Mouse (Mus musculus) lung, embryonic 14.5 days (tissue): Measurements from ENCODE around the gene Spry1. TPM values are rescaled to one million over a fixed set of nuclear protein-coding genes. Genes with fewer than 3 reads are reported as not detected.

Experiments
- ATAC-seq: fragments of 200-750 bp; cut with Nextera tagmentation; 2 replicates; pipeline ENCODE4 v1.8.0; 2017; ENCODE audit warnings: mild to moderate bottlenecking, moderate TSS enrichment, moderate library complexity; ENCODE audit not compliant: insufficient read depth
- DNase-seq: peaks from one replicate; pipeline ENCODE4 v3.0.0-alpha.2; 2015
- H3K27ac ChIP-seq: fragments of 300-500 bp; sonication (generic); 2 replicates; pipeline ENCODE4 v1.5.1; 2014; ENCODE audit warnings: low read depth, mild to moderate bottlenecking, moderate library complexity
- H3K27me3 ChIP-seq: fragments of 300-500 bp; sonication (generic); 2 replicates; pipeline ENCODE4 v1.6.1; 2014; ENCODE audit warnings: low read length, control low read depth; ENCODE audit not compliant: insufficient read depth
- H3K36me3 ChIP-seq: fragments of 300-500 bp; sonication (generic); 2 replicates; pipeline ENCODE4 v1.6.1; 2014; ENCODE audit warnings: control low read depth; ENCODE audit not compliant: insufficient read depth
- H3K4me1 ChIP-seq: fragments of 300-500 bp; sonication (generic); 2 replicates; pipeline ENCODE4 v1.6.1; 2014; ENCODE audit warnings: antibody characterized with exemption, control low read depth; ENCODE audit not compliant: insufficient read depth
- H3K4me2 ChIP-seq: fragments of 300-500 bp; sonication (generic); 2 replicates; pipeline ENCODE4 v1.6.1; 2014; ENCODE audit warnings: mild to moderate bottlenecking
- H3K4me3 ChIP-seq: fragments of 300-500 bp; sonication (generic); 2 replicates; pipeline ENCODE4 v1.5.1; 2014; ENCODE audit warnings: low read depth, low read length
- H3K9ac ChIP-seq: fragments of 300-500 bp; sonication (generic); 2 replicates; pipeline ENCODE4 v1.6.1; 2014
- H3K9me3 ChIP-seq: fragments of 300-500 bp; sonication (generic); 2 replicates; pipeline ENCODE4 v1.6.1; 2016; ENCODE audit warnings: low read depth, low read length, control low read depth
- CTCF ChIP-seq: IDR thresholded peaks from 2 replicates; pipeline ENCODE4 v1.5.1; 2016; ENCODE audit warnings: antibody characterized with exemption, low read depth
- WGBS: fragments of 180-500 bp; shearing (Covaris S2); extraction: QIAGEN DNeasy Blood & Tissue Kit; methylation state at CpG from one replicate; pipeline ENCODE4 v1.1.7; 2014; 5-methylcytosine and 5-hydroxymethylcytosine counted together
- polyA plus RNA-seq: library from polyadenylated mRNA; unstranded; fragments of >200 nt; fragmentation: Nextera tagmentation; extraction: Ambion mirVana; gene quantifications from 2 replicates; pipeline ENCODE4 v1.2.1, GENCODE M21; 2014

The Spry1 gene
- polyA plus RNA-seq, 1 experiment from 2014 or later: 17.8 TPM

DNA sequence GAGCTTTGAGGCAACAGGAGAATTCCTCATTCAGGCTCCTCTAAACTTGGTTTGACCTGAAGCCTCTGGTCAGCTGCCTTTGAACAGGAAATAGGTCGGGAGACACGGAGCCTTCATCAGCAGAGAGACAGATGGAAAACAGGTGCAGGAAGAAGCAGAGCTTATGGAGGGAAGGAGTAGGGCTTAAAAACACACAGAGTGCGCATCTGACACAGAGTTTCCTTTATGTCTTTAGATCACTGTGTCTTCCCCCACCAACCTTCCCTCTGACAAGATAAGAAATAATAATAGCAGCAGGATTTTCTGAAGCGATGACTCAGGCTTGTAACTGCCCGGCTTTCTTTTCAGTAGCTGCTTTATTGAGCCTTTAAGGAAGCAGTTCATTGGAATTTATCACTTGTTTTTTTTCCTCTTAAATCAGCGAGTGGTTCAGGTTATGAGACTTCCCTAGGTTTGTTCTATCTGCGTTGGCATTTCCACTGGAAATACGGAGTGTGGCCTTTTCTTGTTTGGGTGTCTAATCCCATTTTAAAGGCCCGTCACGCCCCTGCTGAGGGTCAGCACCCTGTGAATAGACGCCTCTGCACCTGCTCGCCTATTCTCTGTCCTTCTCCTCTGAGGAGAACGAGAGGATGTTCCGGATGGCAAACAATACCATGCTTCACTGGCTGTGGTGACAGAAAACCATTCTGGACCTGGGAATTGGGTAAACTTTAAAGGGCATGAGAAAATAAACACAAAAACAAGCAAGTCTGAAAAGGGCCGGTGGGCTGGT is 32.7 kb downstream of the Spry1 start:
- no peak overlapping the region for H3K4me3 ChIP-seq
- no peak overlapping the region for H3K9ac ChIP-seq
- peaks cover 16% of the 10 kb centered on the region for H3K9me3 ChIP-seq
- H3K27me3 ChIP-seq: peaks cover 4% of the 10 kb centered on the region; the same call in 1 of the 2 replicates
- no peaks in the 10 kb centered on the region for H3K36me3 ChIP-seq
- DNase-seq (no peak), ATAC-seq (no peak)
- no peak overlapping the region for H3K4me2 ChIP-seq
- H3K4me1 ChIP-seq: peaks cover 10% of the 10 kb centered on the region
- WGBS: 28% methylated on average over 15 of the region's 15 CpGs
- no peak for TF ChIP-seq CTCF
- no peak overlapping the region for H3K27ac ChIP-seq

DNA sequence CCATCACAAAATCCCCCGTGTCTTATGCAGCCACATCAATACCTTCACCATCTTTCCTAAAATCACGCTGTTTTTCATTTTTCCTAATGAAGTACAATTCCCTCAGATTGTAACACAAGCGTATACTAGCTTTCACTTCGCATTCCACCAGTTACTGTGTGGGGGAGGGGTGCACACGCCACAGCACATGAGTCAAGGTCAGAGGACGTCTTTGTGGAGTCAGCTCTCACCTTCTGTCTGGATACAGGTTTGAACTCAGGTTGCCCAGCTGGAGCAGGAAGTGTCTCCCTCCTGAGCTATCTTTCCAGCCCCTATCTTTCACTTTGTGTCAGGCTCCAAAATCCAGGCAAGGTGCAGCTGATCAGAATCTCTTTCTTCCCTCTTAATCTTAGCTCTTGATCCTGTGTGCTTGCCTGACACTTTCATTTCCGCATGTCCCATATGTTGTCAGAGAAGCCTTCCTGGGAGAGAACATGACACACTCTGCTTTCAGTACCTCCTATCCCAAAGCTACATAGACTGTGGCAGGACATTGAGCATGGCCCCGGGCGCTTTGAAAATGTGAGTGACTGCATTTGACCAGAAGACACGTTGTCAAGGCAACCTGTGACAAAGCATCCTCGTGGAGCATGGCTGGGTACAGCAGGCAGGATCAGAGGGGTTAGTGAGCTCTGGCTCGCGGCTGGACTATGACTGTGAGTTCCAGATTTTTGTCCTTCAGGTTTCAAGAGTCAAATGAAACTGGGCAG is 33.9 kb downstream of the Spry1 start:
- no peak overlapping the region for H3K4me3 ChIP-seq
- ATAC-seq: no peak
- no peaks in the 10 kb centered on the region for H3K36me3 ChIP-seq
- H3K9ac ChIP-seq: no peak overlapping the region
- peaks cover 12% of the 10 kb centered on the region for H3K9me3 ChIP-seq
- peaks cover 4% of the 10 kb centered on the region; the same call in 1 of the 2 replicates for H3K27me3 ChIP-seq
- no peak for TF ChIP-seq CTCF
- WGBS: 50% methylated on average over 13 of the region's 13 CpGs
- no peak overlapping the region for H3K4me2 ChIP-seq
- peaks cover 5% of the 10 kb centered on the region for H3K4me1 ChIP-seq
- H3K27ac ChIP-seq: no peak overlapping the region
- DNase-seq: no peak

DNA sequence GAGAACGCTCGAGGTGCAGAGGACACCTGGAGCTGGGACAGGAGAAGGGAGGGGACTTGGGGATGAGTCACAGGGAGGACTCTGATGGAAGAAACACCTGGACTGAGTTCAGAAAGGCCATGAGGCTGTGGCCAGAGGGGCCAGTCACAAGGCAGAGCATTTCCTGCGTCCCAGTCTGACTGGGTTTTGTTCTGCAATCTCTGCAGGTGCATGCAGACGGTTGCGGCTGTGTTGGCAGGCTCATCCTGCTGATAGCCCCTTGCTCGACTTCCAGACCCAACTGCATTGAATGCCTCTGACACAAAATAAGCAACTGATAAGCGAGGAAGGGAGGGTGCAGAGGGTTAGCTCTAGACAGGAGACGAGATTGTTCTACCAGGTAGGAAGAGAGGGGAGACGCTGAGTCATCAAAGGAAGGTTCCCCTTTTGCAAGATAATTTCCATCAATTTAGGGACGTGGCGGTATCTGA is 35.3 kb downstream of the Spry1 start:
- no peak overlapping the region for H3K4me2 ChIP-seq
- DNase-seq: no peak
- H3K9ac ChIP-seq: no peak overlapping the region
- no peaks in the 10 kb centered on the region for H3K36me3 ChIP-seq
- H3K4me1 ChIP-seq: peaks cover 5% of the 10 kb centered on the region
- TF ChIP-seq CTCF: no peak
- WGBS: 61% methylated on average over 11 of the region's 11 CpGs
- no peak overlapping the region for H3K27ac ChIP-seq
- no peak for ATAC-seq
- no peak overlapping the region for H3K4me3 ChIP-seq
- H3K9me3 ChIP-seq: no peaks in the 10 kb centered on the region
- H3K27me3 ChIP-seq: peaks cover 4% of the 10 kb centered on the region; the same call in 1 of the 2 replicates

DNA sequence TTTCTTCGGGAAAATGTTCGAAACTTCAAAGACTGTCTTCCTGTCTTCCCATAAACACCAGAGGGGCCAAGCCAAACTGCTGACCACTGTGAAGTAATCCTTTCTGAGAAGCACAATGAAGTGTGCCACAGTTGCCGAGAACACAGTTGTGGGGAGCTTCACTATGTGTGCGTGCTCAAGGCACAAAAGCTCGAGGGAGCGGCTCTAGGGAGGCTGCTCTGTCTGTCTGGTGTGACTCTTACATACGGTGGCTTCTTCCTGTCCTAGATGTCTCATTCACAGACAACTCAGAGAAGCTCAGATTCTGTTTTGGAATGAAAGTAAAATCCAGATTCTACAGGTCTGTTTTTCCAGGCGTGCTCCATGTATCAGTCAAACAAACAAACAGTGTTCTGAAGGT is 36.5 kb downstream of the Spry1 start:
- Histone ChIP-seq H3K36me3 (no peaks in the 10 kb centered on the region), H3K4me2 (no peak overlapping the region), H3K9ac (no peak overlapping the region), H3K27me3 (peaks cover 4% of the 10 kb centered on the region; the same call in 1 of the 2 replicates), H3K27ac (no peak overlapping the region), H3K9me3 (no peaks in the 10 kb centered on the region), H3K4me3 (no peak overlapping the region), H3K4me1 (peaks cover 5% of the 10 kb centered on the region)
- no peak for ATAC-seq
- 58% methylated on average over 8 of the region's 8 CpGs for WGBS
- DNase-seq: peak; percentile 24
- TF ChIP-seq CTCF: no peak

- Histone ChIP-seq H3K36me3 (no peaks in the 10 kb centered on the region), H3K4me3 (no peak overlapping the region), H3K4me2 (peak overlapping the region; percentile 26; the same call in 1 of the 2 replicates), H3K9me3 (no peaks in the 10 kb centered on the region), H3K27me3 (no peaks in the 10 kb centered on the region), H3K4me1 (peaks cover 11% of the 10 kb centered on the region), H3K9ac (no peak overlapping the region), H3K27ac (peak overlapping the region; percentile 76)
- WGBS: 12% methylated on average over 7 of the region's 7 CpGs
- no peak for TF ChIP-seq CTCF
- ATAC-seq (no peak), DNase-seq (no peak)
Measured at GRCm38 (mm10) chr3:37686219-37686618, 46.5 kb downstream of the Spry1 start.

DNA sequence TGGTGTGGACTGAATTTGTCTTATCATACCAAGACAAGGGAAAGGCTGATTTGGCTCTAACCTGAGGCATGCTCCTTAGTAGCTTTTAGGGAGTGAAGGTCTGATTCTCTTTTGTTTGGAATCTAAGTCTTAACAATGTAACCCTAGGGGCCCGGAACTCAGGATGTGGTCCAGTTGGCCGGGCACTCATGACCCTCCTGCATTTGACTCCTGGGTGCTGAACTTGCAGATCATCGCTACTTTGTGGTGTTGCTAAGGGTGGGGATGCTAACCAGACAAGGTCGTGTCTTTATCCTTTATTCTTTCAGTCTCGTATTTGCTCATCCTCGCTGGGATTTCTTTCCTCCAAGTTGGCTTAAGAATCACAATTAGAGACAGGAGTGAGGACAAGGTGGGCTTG is 47.0 kb downstream of the Spry1 start:
- no peak overlapping the region for H3K9ac ChIP-seq
- peaks cover 11% of the 10 kb centered on the region for H3K4me1 ChIP-seq
- H3K27ac ChIP-seq: peak overlapping the region; percentile 76
- no peaks in the 10 kb centered on the region for H3K27me3 ChIP-seq
- peak overlapping the region; percentile 62 for H3K4me2 ChIP-seq
- WGBS: 23% methylated on average over 6 of the region's 6 CpGs
- H3K36me3 ChIP-seq: no peaks in the 10 kb centered on the region
- DNase-seq (no peak), ATAC-seq (0 out of 2 replicates have a peak, but pooled peaks have one; percentile 2)
- H3K4me3 ChIP-seq: peak overlapping the region; percentile 25
- no peaks in the 10 kb centered on the region for H3K9me3 ChIP-seq
- no peak for TF ChIP-seq CTCF
